Mouse (Mus musculus) gastrocnemius, postnatal 10 days (tissue): ENCODE results near the gene 1600014C10Rik. TPM values are rescaled to one million over a fixed set of nuclear protein-coding genes. Genes with fewer than 3 reads are reported as not detected.

ENCODE experiments used
- total RNA-seq, 2 experiments: library from RNA; stranded (reverse); gene quantifications; 2 replicates each; pipeline ENCODE4 v1.2.3; 2021

The 1600014C10Rik gene
- total RNA-seq, 2 experiments from 2014 or later = 15.1 to 15.8 TPM

Other genes with a start within 250 kb of the 1600014C10Rik start
- 10 to 100 TPM; 35.3 to 41.8 TPM for gene Uri1, start 159.7 kb upstream of the 1600014C10Rik start, total RNA-seq
- gene Ccne1, start 75.7 kb upstream of the 1600014C10Rik start, total RNA-seq = 1 to 10 TPM; 3.1 to 8.2 TPM
- gene Plekhf1, start 44.8 kb downstream of the 1600014C10Rik start, total RNA-seq = 1 to 10 TPM; 5.7 to 9.4 TPM
- 10 to 100 TPM; 15.5 to 15.9 TPM for gene Pop4, start 88.2 kb downstream of the 1600014C10Rik start, total RNA-seq